Mouse (Mus musculus): ENCODE results near the gene Clk3. TPM values are rescaled to one million over a fixed set of nuclear protein-coding genes. Genes with fewer than 3 reads are reported as not detected.

Gene Clk3
- 71.2 and 72.4 TPM in 2 replicates for polyA plus RNA-seq (2015; fragmentation: Nextera tagmentation; extraction: Ambion mirVana)

DNA sequence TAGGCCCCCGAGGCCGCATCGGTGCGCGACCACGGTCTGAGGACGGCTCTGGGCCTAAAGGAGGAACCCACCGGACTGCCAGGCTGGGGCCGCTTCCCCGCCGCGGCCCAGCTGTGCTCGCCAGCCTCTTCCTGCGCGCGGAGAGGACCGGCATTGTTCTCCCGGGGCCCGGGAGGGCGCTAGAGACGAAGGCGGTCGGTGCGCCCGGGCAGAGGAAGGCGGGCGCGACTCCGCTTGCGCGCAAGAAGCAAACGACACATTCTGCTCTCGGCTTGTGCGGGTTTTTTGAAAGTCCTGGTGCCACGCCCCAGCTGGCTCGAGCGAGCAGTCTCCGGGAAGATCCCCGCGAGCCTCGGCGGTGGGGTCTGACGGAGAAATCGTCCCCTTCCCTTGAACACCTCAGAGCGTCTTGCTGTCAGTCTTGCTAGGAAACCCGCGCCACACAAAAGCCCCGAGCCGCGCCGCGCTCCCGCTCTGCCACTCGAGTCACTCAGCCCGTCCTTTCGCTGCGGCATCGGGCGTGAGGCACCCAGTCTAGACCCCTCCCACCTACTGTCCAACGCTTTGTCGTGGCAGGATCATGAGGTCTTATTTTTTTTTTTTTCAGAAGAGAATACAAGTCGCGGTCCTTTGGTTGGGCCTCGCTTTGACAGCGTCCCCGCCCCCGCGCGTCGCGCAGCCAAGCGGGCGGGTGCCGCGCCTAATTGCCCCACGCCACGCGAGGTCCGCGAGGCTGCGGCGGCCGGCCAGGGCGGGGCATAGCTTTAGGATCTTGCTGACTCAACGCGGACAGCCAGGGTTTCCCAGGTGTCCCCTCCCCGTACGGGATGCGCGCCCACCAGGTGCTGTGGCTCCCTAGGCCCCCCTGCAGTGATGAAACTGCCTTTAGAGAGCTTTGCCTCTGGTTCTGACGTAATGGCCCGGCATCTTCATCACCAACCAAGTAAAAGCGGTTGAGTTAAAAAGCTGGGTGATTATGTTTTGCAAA is at the start of gene Clk3:
Gene Clk3, minus strand, starts transcription at position 497 of the 988 bp plus-strand sequence.
- under 1% methylated on average over 93 of the region's 93 CpGs for WGBS
- peak; percentile 40 for ATAC-seq (ENCODE audit: low FRiP score)
- Histone ChIP-seq H3K9ac (peak within 1 kb of the TSS; percentile 92), H3K36me3 (peaks cover 11% of the 10 kb centered on the region), H3K9me3 (no peaks in the 10 kb centered on the region), H3K4me3 (peak within 1 kb of the TSS; percentile 95), H3K27me3 (no peaks in the 10 kb centered on the region), H3K27ac (peak within 1 kb of the TSS; percentile 99), H3K4me2 (peak within 1 kb of the TSS; percentile 99), H3K4me1 (replicated peaks) (peaks cover 42% of the 10 kb centered on the region)

- Histone ChIP-seq H3K9ac (no peak overlapping the region), H3K9me3 (no peaks in the 10 kb centered on the region), H3K4me3 (no peak overlapping the region), H3K4me2 (no peak overlapping the region), H3K4me1 (replicated peaks) (peaks cover 69% of the 10 kb centered on the region), H3K36me3 (no peaks in the 10 kb centered on the region), H3K27me3 (no peaks in the 10 kb centered on the region), H3K27ac (no peak overlapping the region)
- WGBS, result 16% methylated on average over 3 of the region's 3 CpGs
- no peak for ATAC-seq (ENCODE audit: low FRiP score)
Measured at GRCm38 (mm10) chr9:57814866-57815265, 49.2 kb upstream of the Clk3 start.

GRCm38 (mm10) chr9:57814014-57814413 is 48.4 kb upstream of the Clk3 start:
- 28% methylated on average over 1 of the region's 1 CpGs for WGBS
- Histone ChIP-seq H3K4me1 (replicated peaks) (peaks cover 77% of the 10 kb centered on the region), H3K9me3 (no peaks in the 10 kb centered on the region), H3K27me3 (no peaks in the 10 kb centered on the region), H3K9ac (no peak overlapping the region), H3K4me3 (no peak overlapping the region), H3K27ac (0 out of 2 replicates have a peak overlapping the region, but pooled peaks have one; percentile 19), H3K4me2 (no peak overlapping the region), H3K36me3 (peaks cover 4% of the 10 kb centered on the region; the same call in 1 of the 2 replicates)
- ATAC-seq (ENCODE audit: low FRiP score), result no peak

- WGBS, result 43% methylated on average over 8 of the region's 8 CpGs
- Histone ChIP-seq H3K9ac (no peak overlapping the region; the same call in none of the 2 replicates), H3K4me1 (replicated peaks) (peaks cover 83% of the 10 kb centered on the region), H3K4me2 (peak overlapping the region; percentile 3; the same call in 1 of the 2 replicates), H3K4me3 (no peak overlapping the region), H3K27ac (peak overlapping the region; percentile 78), H3K9me3 (no peaks in the 10 kb centered on the region), H3K27me3 (no peaks in the 10 kb centered on the region), H3K36me3 (peaks cover 7% of the 10 kb centered on the region)
- ATAC-seq (ENCODE audit: low FRiP score), result peak; percentile 12; the same call in 1 of the 2 replicates
Measured at GRCm38 (mm10) chr9:57811793-57812733, 46.4 kb upstream of the Clk3 start.

GRCm38 (mm10) chr9:57810691-57811090 is 45.0 kb upstream of the Clk3 start:
- Histone ChIP-seq H3K4me2 (no peak overlapping the region), H3K4me1 (replicated peaks) (peaks cover 89% of the 10 kb centered on the region), H3K4me3 (no peak overlapping the region), H3K27ac (peak overlapping the region; percentile 78), H3K9me3 (no peaks in the 10 kb centered on the region), H3K9ac (no peak overlapping the region), H3K27me3 (no peaks in the 10 kb centered on the region), H3K36me3 (peaks cover 11% of the 10 kb centered on the region)
- no peak for ATAC-seq (ENCODE audit: low FRiP score)
- WGBS, result 54% methylated on average over 3 of the region's 3 CpGs

DNA sequence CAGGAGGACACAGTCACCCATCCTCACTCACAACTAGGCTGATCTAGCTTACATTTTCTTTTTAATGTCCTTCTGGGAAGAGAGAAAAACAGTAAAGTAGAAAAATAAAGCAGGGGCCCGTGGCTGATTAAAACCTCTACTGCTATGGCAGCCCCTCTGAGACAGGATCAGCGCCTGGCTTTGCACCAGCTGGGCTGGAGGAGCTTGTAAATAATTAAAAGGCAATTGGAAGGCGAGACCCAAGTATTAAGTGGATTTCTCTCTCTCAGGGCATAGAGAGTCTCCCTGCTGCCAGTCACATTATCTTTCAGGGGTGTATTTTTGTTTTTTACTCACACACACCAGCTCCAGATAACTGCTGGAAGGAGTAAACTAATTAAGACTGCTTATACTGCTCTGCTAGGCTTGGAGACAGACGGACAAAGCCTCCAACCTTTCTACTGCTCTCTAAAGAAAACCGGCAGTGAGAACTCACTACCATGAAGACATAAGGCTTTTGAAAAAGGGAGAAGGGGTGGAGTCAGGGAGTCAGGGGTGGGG is 43.2 kb upstream of the Clk3 start:
- no peak for ATAC-seq (ENCODE audit: low FRiP score)
- Histone ChIP-seq H3K9me3 (no peaks in the 10 kb centered on the region), H3K36me3 (peaks cover 11% of the 10 kb centered on the region), H3K27ac (peak overlapping the region; percentile 83), H3K9ac (0 out of 2 replicates have a peak overlapping the region, but pooled peaks have one; percentile 26), H3K27me3 (no peaks in the 10 kb centered on the region), H3K4me2 (no peak overlapping the region), H3K4me3 (no peak overlapping the region), H3K4me1 (replicated peaks) (peaks cover 83% of the 10 kb centered on the region)
- 23% methylated on average over 5 of the region's 5 CpGs for WGBS

GRCm38 (mm10) chr9:57807174-57807651 is 41.6 kb upstream of the Clk3 start:
- ATAC-seq (ENCODE audit: low FRiP score), result no peak
- WGBS, result 55% methylated on average over 4 of the region's 4 CpGs

DNA sequence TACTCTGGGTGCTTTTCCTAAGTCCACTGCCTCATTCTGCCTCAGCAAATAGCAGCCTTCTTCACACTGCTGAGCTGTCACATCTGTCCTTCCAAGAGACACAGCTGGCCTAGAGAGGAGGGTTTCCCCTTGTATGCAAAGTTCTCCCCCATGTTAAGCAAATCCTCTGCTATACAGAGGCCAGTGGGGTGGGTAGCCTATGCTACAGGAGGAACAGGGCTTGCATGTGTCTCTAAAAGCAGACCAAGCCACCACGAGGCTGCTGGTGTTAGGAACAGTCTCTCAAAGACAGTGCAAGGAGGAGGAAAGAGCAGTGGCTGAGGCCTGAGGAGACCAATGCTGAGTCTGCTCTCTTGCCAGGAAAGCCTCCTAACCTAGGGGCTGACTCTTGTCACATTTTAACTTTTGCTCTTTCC is 40.4 kb upstream of the Clk3 start:
- Histone ChIP-seq H3K9me3 (no peaks in the 10 kb centered on the region), H3K9ac (no peak overlapping the region), H3K27me3 (no peaks in the 10 kb centered on the region), H3K4me1 (replicated peaks) (peaks cover 74% of the 10 kb centered on the region), H3K27ac (no peak overlapping the region), H3K4me2 (no peak overlapping the region), H3K4me3 (no peak overlapping the region), H3K36me3 (peaks cover 22% of the 10 kb centered on the region)
- ATAC-seq (ENCODE audit: low FRiP score), result no peak
- WGBS, result 55% methylated on average over 1 of the region's 1 CpGs

More at GRCm38 (mm10) chr9:57807174-57807651, 41.6 kb upstream of the Clk3 start:
- Histone ChIP-seq H3K9ac (0 out of 2 replicates have a peak overlapping the region, but pooled peaks have one; percentile 10), H3K4me3 (no peak overlapping the region), H3K36me3 (peaks cover 13% of the 10 kb centered on the region), H3K27ac (no peak overlapping the region), H3K4me1 (replicated peaks) (peaks cover 83% of the 10 kb centered on the region), H3K9me3 (no peaks in the 10 kb centered on the region), H3K4me2 (no peak overlapping the region), H3K27me3 (no peaks in the 10 kb centered on the region)

- H3K4me3 ChIP-seq, result no peak overlapping the region
- H3K36me3 ChIP-seq, result peaks cover 22% of the 10 kb centered on the region
- no peaks in the 10 kb centered on the region for H3K9me3 ChIP-seq
- H3K4me2 ChIP-seq, result no peak overlapping the region
- no peak for ATAC-seq (ENCODE audit: low FRiP score)
- WGBS, result 69% methylated on average over 10 of the region's 10 CpGs
- H3K27ac ChIP-seq, result 0 out of 2 replicates have a peak overlapping the region, but pooled peaks have one; percentile 13
- no peak overlapping the region for H3K9ac ChIP-seq
- no peaks in the 10 kb centered on the region for H3K27me3 ChIP-seq
- H3K4me1 ChIP-seq (replicated peaks), result peaks cover 66% of the 10 kb centered on the region
Measured at GRCm38 (mm10) chr9:57805087-57805737, 39.6 kb upstream of the Clk3 start.

GRCm38 (mm10) chr9:57803839-57804238 is 38.2 kb upstream of the Clk3 start:
- Histone ChIP-seq H3K27ac (peak overlapping the region; percentile 78), H3K36me3 (peaks cover 18% of the 10 kb centered on the region), H3K4me2 (no peak overlapping the region), H3K4me1 (replicated peaks) (peaks cover 62% of the 10 kb centered on the region), H3K9ac (peak overlapping the region; percentile 14; the same call in 1 of the 2 replicates), H3K9me3 (no peaks in the 10 kb centered on the region), H3K4me3 (no peak overlapping the region), H3K27me3 (no peaks in the 10 kb centered on the region)
- no peak for ATAC-seq (ENCODE audit: low FRiP score)
- WGBS, result 16% methylated on average over 4 of the region's 4 CpGs

DNA sequence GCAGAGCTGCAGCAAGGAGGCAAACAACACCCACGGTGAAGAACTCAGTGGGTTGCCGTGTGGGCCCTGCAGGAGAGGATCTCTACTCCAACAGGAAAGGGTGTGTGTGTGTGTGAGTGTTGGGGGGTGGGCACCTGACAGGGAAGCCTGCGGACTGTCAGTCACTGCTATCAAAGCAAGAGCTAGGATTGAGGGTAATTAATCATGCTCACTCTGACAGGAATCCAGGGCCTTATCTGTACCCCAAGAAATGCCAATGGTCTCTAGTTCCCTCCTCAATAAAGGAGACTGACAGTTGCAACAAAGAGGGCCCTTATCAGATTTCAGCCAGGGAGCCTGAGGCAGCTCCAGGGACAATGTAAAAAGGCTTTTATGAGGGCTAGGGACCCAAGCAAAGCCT is 37.4 kb upstream of the Clk3 start:
- Histone ChIP-seq H3K4me2 (no peak overlapping the region), H3K36me3 (peaks cover 16% of the 10 kb centered on the region), H3K9ac (0 out of 2 replicates have a peak overlapping the region, but pooled peaks have one; percentile 14), H3K4me3 (no peak overlapping the region), H3K27me3 (no peaks in the 10 kb centered on the region), H3K9me3 (no peaks in the 10 kb centered on the region), H3K27ac (peak overlapping the region; percentile 78), H3K4me1 (replicated peaks) (peaks cover 61% of the 10 kb centered on the region)
- 12% methylated on average over 3 of the region's 3 CpGs for WGBS
- no peak for ATAC-seq (ENCODE audit: low FRiP score)
